Mouse (Mus musculus) heart, embryonic 11.5 days (tissue): ENCODE results near the gene Ecm2. TPM values are rescaled to one million over a fixed set of nuclear protein-coding genes. Genes with fewer than 3 reads are reported as not detected.

Source experiments
- ATAC-seq: fragments of 200-750 bp; cut with Nextera tagmentation; replicated peaks from 2 replicates; pipeline ENCODE4 v1.8.0; 2017; ENCODE audit warnings: moderate library complexity; ENCODE audit not compliant: insufficient number of reproducible peaks, low FRiP score, low TSS enrichment
- H3K27ac ChIP-seq: fragments of 300-500 bp; sonication (generic); 2 replicates; pipeline ENCODE4 v1.5.1; 2014; ENCODE audit warnings: mild to moderate bottlenecking, low read depth, low read length
- H3K27me3 ChIP-seq: fragments of 300-500 bp; sonication (generic); 2 replicates; pipeline ENCODE4 v1.6.1; 2014; ENCODE audit warnings: mild to moderate bottlenecking, low read length, mixed read lengths; ENCODE audit not compliant: control insufficient read depth, insufficient read depth
- H3K36me3 ChIP-seq: fragments of 300-500 bp; sonication (generic); 2 replicates; pipeline ENCODE4 v1.6.1; 2014; ENCODE audit warnings: mild to moderate bottlenecking, low read length, moderate library complexity, mixed read lengths; ENCODE audit not compliant: control insufficient read depth, insufficient read depth
- H3K4me1 ChIP-seq: fragments of 300-500 bp; sonication (generic); 2 replicates; pipeline ENCODE4 v1.6.1; 2014; ENCODE audit warnings: low read length; ENCODE audit not compliant: control insufficient read depth, insufficient read depth
- H3K4me2 ChIP-seq: fragments of 300-500 bp; sonication (generic); 2 replicates; pipeline ENCODE4 v1.6.1; 2014; ENCODE audit warnings: mild to moderate bottlenecking, moderate library complexity
- H3K4me3 ChIP-seq: fragments of 300-500 bp; sonication (generic); 2 replicates; pipeline ENCODE4 v1.5.1; 2014; ENCODE audit warnings: low read depth, low read length
- H3K9ac ChIP-seq: fragments of 300-500 bp; sonication (generic); 2 replicates; pipeline ENCODE4 v1.6.1; 2014; ENCODE audit warnings: mild to moderate bottlenecking, low read depth, low read length, moderate library complexity
- H3K9me3 ChIP-seq: fragments of 300-500 bp; sonication (generic); replicated peaks from 2 replicates; pipeline ENCODE4 v1.6.1; 2016; ENCODE audit warnings: low read length; ENCODE audit not compliant: control insufficient read depth
- WGBS: fragments of 180-500 bp; shearing (Covaris S2); extraction: QIAGEN DNeasy Blood & Tissue Kit; methylation state at CpG from one replicate; pipeline ENCODE4 v1.1.7; 2014; ENCODE audit not compliant: insufficient replicate concordance; 5-methylcytosine and 5-hydroxymethylcytosine counted together
- polyA plus RNA-seq: library from polyadenylated mRNA; unstranded; fragments of >200 nt; fragmentation: Nextera tagmentation; extraction: Ambion mirVana; gene quantifications from 2 replicates; pipeline ENCODE4 v1.2.1, GENCODE M21; 2014

The Ecm2 gene
- polyA plus RNA-seq: 1.4 and 1.8 TPM in 2 replicates

DNA sequence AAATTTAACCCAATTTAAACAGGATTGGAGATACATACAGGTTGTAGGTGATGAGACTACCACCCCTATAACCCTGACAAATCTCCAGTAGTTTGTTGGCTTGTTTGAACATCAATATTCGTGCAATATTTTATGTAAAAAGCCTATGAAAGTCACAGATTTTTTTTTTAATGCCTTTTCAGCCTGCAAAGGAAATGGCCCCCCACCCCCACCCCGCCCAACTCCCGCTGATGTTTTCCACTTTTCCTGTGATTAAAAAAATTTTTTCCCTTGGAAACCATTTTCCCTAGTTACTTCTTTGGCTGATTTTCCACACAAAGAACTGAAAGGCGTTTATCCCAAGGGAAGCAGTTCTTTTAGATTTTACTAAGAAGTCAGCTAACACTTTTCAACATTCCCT lies at the start of gene Ecm2:
TSS of gene Ecm2 (plus strand) at position 301 of the 400 bp plus-strand sequence.
- H3K9ac ChIP-seq: no peak within 1 kb of the TSS
- no peaks in the 10 kb centered on the region for H3K27me3 ChIP-seq
- H3K4me1 ChIP-seq: no peaks in the 10 kb centered on the region
- H3K36me3 ChIP-seq: no peaks in the 10 kb centered on the region
- ATAC-seq: no peak
- no peaks in the 10 kb centered on the region for H3K9me3 ChIP-seq
- no peak within 1 kb of the TSS; the same call in 1 of the 2 replicates for H3K4me2 ChIP-seq
- H3K27ac ChIP-seq: no peak within 1 kb of the TSS
- WGBS: 71% methylated on average over 4 of the region's 4 CpGs
- no peak within 1 kb of the TSS for H3K4me3 ChIP-seq

DNA sequence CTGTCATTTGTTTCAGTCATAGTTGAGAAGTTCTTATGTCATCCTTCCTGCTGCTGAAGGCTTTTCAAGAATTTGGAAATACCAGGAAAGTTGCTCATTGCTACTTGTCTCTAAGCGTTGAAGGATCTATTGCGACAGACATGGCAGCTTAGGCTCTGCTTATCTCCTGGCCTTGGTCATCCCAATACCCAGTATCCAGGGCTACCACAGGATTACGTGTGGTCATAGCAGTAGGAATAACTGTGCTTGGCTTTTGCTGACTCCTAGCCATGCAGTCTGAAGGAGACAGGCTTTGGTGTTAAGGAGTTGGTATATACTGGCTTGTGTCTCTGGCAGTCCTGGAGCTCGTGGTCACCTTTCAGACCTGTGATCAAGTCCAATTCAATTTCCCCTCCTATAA lies 44.3 kb upstream of the Ecm2 start:
- ATAC-seq: no peak
- Histone ChIP-seq H3K36me3 (peaks cover 5% of the 10 kb centered on the region; the same call in 1 of the 2 replicates), H3K27ac (no peak overlapping the region), H3K27me3 (no peaks in the 10 kb centered on the region), H3K4me2 (no peak overlapping the region), H3K4me1 (no peaks in the 10 kb centered on the region), H3K9ac (no peak overlapping the region), H3K4me3 (no peak overlapping the region), H3K9me3 (no peaks in the 10 kb centered on the region)
- whole genome bisulfite sequencing: 87% methylated on average over 4 of the region's 4 CpGs

DNA sequence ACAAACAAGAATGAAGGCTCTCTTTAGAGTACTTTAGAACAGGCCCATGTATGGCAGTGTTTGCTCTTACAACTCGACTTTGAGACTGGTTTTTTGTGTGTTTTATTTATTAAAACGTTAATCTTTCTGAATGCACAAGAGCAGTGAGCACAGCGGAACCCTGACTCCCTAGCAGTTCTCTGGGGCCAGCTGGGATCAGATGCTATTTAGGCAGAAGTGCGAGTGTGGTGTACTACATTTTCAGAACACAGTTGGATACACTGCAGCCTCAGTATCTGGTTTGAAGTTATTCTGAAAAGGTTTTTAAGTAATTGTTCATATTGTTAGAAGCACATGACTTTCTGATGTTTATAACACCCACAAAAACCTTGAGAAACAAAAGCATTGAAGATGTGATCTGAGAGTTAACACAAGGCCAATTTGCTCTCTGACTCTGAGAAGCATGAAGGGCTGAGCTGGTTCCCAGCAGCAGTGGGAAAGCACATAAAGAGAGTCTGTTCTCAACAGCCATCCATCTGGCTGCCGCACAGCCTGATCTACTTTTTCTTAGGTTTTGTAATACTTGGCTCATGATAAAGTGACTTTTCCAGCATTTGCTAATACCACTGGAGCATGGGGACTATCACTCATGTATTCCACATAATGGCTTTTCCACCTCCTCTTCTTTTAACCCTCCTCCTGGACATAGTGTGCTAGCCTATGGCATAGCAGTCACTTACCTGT lies 43.8 kb upstream of the Ecm2 start:
- H3K27ac ChIP-seq: no peak overlapping the region
- H3K4me2 ChIP-seq: no peak overlapping the region
- WGBS: 78% methylated on average over 5 of the region's 5 CpGs
- no peak overlapping the region for H3K4me3 ChIP-seq
- ATAC-seq: no peak
- H3K27me3 ChIP-seq: no peaks in the 10 kb centered on the region
- no peaks in the 10 kb centered on the region for H3K4me1 ChIP-seq
- no peaks in the 10 kb centered on the region for H3K9me3 ChIP-seq
- peaks cover 7% of the 10 kb centered on the region; the same call in 1 of the 2 replicates for H3K36me3 ChIP-seq
- H3K9ac ChIP-seq: no peak overlapping the region

DNA sequence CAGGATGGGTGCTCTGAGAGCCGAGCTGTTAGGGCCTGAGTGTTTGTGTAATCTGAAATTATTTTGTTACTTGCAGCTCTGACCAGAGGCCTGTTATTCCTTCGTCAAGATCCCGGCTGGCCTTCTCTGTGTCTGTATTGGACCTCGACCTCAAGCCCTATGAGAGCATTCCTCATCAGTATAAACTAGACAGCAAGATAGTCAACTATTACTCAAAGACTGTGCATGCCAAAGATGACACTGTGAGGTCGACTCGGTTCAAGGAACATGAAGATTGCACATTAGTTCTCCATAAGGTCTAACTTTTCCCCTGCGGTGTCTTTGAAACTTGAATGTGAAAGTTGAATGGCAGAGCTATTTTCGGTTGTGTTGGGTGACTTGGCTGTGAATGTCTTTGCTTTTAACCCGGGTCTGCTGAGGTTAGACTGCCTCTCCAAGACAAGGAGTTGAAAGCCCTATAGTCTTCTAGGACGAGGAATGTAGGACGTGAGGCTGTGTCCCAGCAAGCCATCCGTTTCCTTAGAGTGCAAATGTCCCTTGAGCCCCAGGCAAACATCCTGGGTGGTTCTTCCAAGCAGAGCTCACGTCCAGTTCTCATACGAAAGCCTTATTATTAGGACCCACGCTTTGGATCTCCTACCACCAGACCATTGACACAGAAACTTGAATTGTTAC lies 43.0 kb upstream of the Ecm2 start:
- Histone ChIP-seq H3K4me2 (no peak overlapping the region), H3K4me3 (no peak overlapping the region), H3K27ac (no peak overlapping the region), H3K9ac (no peak overlapping the region), H3K27me3 (no peaks in the 10 kb centered on the region), H3K36me3 (peaks cover 7% of the 10 kb centered on the region; the same call in 1 of the 2 replicates), H3K4me1 (no peaks in the 10 kb centered on the region), H3K9me3 (no peaks in the 10 kb centered on the region)
- WGBS: 88% methylated on average over 15 of the region's 15 CpGs
- ATAC-seq: no peak

DNA sequence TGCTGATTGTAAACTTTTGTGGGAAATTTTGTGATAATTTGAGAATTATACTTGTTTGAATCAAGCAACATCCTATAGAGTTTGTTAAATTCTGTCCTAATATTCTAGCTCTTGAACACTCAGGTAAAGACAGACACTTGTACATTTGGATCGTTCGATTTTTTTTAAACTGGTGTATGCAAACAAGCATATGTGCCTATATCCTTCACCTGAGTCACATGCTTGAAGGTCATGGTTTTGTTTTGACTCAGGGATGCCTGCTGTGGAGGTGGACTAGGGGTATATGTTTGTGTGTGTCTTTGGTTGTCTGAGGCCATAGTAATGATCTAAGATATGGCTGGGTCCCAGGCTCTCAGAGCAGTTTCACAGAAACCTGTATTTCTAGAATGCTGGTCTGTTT lies 41.7 kb upstream of the Ecm2 start:
- no peak overlapping the region for H3K9ac ChIP-seq
- H3K4me2 ChIP-seq: no peak overlapping the region
- H3K9me3 ChIP-seq: no peaks in the 10 kb centered on the region
- no peak overlapping the region for H3K4me3 ChIP-seq
- H3K27me3 ChIP-seq: no peaks in the 10 kb centered on the region
- peaks cover 7% of the 10 kb centered on the region; the same call in 1 of the 2 replicates for H3K36me3 ChIP-seq
- no peak overlapping the region for H3K27ac ChIP-seq
- 86% methylated on average over 2 of the region's 2 CpGs for WGBS
- ATAC-seq: no peak
- no peaks in the 10 kb centered on the region for H3K4me1 ChIP-seq

DNA sequence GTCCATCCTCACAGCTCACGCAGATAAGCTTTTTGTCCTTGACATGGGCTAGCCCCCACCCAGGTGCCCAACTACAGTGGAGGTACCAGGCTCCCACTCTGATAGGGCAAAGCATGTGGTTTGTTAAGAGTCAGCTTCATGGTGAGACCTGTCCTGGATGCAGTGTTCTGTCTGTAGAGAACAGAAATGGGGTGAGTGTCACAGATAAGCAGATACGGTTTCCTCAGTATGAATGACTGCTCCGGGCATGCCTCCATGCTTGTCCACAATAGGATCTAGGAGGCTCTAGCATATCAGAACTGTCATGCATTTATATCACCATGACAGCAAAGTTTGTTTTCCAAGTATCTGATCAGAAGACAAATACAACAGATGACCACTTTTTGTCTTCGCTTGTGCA lies 38.7 kb upstream of the Ecm2 start:
- Histone ChIP-seq H3K27me3 (no peaks in the 10 kb centered on the region), H3K9me3 (no peaks in the 10 kb centered on the region), H3K4me2 (no peak overlapping the region), H3K9ac (no peak overlapping the region), H3K4me1 (no peaks in the 10 kb centered on the region), H3K27ac (no peak overlapping the region), H3K36me3 (peaks cover 5% of the 10 kb centered on the region; the same call in 1 of the 2 replicates), H3K4me3 (no peak overlapping the region)
- no peak for ATAC-seq
- WGBS: 91% methylated on average over 4 of the region's 4 CpGs

DNA sequence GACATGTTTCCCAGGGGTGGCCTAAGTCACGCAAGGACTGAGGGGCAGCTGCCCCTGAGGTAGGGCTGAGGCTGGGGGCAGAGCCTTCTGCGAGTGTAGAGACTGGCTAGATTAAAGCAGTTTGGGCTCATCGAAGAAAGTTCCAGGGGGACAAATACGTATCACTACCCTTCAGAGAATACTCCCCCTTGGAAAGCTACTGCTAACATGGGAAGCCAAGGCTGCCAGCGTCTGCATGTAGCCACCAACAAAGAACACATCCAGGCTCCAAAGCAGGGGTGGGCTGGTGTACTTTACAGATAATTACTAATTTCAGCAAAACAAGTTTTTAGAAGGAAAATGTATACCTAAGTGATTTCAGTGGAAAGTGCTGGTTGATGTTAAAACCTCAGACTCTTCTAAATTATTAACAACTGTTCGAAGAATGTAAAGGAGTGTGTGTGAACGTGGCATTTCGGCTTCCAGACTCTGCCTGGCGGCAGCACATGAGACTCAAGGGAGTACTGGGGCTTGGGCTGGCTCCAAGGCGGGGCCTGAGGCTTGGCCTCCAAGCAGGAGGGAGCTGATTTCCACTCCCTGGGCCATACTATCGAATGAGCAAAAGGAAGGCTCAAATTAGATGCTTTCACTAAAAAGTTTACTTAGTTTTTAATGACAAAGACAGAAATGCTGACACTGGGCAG lies 38.1 kb upstream of the Ecm2 start:
- 75% methylated on average over 11 of the region's 11 CpGs for WGBS
- Histone ChIP-seq H3K4me3 (no peak overlapping the region), H3K9me3 (no peaks in the 10 kb centered on the region), H3K27me3 (no peaks in the 10 kb centered on the region), H3K9ac (no peak overlapping the region), H3K4me1 (no peaks in the 10 kb centered on the region), H3K4me2 (no peak overlapping the region), H3K27ac (no peak overlapping the region), H3K36me3 (peaks cover 5% of the 10 kb centered on the region; the same call in 1 of the 2 replicates)
- ATAC-seq: no peak

DNA sequence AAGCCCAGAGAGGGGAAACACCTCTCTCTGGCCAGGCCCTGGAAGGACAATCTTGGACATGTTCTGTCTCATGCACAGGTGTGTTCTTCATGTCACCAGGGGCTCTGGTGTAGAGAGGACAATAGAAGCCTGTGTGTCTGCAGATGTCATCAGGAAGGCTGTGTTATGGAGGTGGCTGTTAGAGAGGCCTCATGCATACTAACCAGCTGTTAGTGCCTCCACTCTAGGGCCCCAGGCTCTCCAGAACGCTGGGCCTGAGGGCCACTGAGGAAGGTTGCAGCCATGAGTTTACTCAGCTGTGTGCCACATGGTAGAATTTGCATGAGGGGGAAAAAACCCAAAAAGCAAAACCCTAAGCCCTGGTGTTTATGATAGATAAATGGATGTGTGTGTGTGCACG lies 37.0 kb upstream of the Ecm2 start:
- 82% methylated on average over 2 of the region's 2 CpGs for WGBS
- Histone ChIP-seq H3K4me3 (no peak overlapping the region), H3K9me3 (no peaks in the 10 kb centered on the region), H3K4me1 (no peaks in the 10 kb centered on the region), H3K9ac (no peak overlapping the region), H3K36me3 (peaks cover 5% of the 10 kb centered on the region; the same call in 1 of the 2 replicates), H3K4me2 (no peak overlapping the region), H3K27ac (no peak overlapping the region), H3K27me3 (no peaks in the 10 kb centered on the region)
- ATAC-seq: no peak
